Mouse (Mus musculus) thymus, postnatal 4 days (tissue): ENCODE data around the gene Pbxip1.
"Not testable (repeated sequence)": the region's sequence is repeated elsewhere in the genome, so short reads cannot be mapped to it uniquely, and the experiment has no call there.

ENCODE experiments used
- DNase-seq: peaks from one replicate; pipeline ENCODE4 v3.0.0; 2021

Pbxip1 gene

DNA sequence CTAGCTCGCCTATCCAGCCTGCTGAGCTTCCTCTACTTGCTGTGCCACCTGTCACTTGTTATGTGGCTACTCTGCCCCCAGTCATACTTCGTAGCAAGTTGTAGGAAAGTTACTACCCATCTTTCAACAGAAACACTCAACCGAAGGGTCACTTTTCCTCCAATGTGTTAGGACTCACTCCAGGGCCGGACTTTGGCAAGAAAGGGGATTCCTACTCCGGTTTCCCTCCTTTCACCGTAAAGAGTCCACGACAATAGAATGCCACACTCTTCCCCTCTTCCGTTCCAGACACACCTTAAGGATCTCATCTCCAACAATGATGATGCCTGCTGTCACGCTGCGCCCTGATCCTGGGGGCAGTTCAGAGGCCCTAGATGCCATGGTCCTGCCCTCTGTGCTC is 25.6 kb upstream of the Pbxip1 start:
- DNase-seq, result no peak

DNA sequence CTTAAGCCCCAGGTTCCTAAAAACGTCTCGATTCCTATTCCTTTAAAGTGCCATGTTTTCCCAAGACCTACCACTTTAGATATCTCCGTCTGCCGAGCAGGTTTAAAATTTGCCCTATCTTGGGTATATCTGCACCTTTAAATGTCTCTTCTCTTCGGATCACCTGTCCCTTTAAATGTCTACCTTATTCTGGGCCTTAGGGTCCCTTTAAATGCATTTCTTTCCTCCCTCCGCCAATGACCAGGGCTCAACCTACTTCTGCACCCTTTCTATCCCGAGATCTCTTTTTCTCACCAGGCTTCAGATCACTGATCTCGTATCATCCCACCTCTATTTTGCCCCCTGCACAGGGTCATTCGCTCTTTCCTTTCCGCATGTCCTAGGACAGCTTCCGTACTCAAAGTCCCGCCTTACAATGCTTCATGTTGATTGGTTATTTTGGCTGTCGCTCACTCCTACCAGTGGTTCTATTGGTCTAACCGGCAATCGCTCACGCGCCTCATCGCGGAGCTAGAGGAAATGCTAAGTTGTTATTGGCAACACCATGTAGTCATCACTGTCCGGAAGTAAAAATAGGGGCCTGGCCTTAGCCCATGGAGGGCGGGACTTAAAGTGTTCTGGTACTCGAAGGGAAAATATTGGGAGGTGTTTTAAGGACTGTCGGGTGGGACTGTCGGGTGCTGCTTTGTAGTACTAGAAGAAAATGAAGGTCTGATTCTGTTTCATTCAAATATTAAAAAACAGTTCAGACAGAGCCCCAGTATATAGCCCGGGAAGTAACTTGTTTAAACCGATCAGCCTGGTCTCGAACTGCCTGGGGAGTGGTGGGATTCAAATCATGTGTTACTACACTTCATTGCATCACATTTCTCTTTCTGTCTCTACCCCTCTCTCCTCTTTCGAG is 24.8 kb upstream of the Pbxip1 start, which contains the start of gene Flad1:
Flad1 (minus strand) TSS at position 381 of the 904 bp plus-strand sequence.
- peak; percentile 94 for DNase-seq

GRCm38 (mm10) chr3:89416158-89416557 is 20.3 kb upstream of the Pbxip1 start:
- no peak for DNase-seq

- no peak for DNase-seq
These were observed 19.4 kb upstream of the Pbxip1 start for GRCm38 (mm10) chr3:89417131-89417530.

DNA sequence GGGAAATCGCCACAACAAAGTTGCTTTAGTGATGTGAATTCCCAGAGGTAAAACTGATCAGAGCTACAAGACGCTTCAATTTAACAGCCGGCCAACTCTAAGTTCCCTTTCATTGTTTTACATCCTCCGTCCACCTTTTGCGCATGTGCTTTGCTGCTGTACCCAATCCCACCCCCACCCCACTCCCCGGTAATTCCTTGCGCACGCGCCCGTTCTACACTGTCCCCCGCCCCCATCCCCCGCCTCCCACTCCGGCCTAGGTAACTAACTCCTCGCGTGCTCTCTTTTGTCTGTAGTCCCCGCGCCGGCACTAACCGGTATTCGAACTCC is 18.7 kb upstream of the Pbxip1 start:
- no peak for DNase-seq

DNA sequence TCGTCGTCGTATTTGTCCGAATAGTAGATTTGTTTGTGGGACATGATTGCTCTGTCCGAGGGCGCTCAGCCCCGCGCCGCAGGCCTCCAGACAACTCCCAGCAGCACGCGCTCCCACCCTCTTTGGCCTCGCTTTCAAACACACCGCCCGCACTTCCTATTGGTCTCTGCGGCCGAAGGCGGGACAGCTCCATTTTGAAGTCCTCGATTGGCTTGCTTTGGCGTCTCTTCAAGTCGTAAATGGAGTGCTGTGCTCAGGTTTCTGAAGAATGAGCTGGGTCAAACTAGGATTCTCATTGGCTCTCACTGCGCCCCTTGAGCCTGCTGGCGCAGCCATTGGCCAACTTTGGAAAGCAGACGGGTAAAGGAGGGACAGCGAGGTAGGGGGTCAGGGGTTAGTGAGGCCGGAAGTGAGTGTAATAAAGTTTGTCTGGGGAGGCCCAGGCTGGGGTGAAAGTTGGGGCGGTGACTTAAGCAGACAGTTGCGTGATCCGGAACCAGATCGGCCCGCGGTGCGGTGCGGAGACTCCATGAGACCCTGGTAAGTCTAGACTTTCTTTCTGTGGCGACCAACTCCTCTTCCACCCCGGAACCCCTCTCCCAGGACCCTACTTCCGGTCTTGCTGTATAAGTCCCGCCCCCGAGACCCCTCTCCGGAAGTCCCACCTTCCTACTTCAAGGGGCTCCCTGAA is 18.2 kb upstream of the Pbxip1 start, which contains the start of the genes Cks1b and Shc1:
Cks1b (minus strand) TSS at position 214 of the 691 bp plus-strand sequence.
Shc1 (plus strand) TSS at position 274 of the 691 bp plus-strand sequence.
- peak; percentile 89 for DNase-seq

DNA sequence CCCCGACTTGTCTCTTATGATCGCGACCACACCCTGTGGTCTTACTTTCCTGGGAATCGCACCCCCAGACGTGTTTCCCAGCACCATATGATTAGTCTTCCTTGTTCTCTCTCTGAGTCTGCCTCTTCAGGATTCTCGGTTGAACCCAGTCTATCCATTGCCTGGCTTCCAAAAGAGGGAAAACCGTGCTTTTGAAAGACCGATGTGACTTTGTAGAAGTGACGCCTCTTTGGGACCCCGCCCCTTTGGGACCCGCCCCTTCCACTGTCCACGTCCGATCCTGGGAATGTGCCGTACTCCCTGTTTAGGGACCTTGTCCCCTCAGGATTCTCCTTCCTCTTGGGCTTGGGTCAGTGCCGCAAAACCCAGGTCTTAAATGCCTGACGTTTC is 17.6 kb upstream of the Pbxip1 start:
- DNase-seq, result peak; percentile 59

- no peak for DNase-seq
These were observed 16.9 kb upstream of the Pbxip1 start for GRCm38 (mm10) chr3:89419571-89419970.

DNA sequence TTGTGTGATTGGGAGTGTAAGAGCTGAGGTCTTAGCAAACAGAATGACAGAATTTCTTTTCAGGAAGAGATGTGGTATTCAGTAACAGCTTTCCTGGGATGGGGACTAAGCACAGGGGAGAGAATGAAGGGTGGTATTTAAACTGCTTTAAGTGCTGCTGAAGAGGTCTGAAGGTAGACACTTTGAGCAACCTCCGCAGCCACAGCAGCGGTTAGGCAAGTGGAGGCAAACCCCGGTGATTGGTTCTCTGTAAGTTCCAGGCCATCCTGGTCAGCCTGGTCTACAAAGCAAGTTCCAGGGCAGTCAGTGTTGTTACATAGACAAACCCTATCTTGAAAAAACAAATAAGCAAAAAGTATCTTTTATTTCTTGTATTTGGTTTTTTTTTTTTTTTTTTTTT is 16.5 kb upstream of the Pbxip1 start:
- DNase-seq, result no peak

DNA sequence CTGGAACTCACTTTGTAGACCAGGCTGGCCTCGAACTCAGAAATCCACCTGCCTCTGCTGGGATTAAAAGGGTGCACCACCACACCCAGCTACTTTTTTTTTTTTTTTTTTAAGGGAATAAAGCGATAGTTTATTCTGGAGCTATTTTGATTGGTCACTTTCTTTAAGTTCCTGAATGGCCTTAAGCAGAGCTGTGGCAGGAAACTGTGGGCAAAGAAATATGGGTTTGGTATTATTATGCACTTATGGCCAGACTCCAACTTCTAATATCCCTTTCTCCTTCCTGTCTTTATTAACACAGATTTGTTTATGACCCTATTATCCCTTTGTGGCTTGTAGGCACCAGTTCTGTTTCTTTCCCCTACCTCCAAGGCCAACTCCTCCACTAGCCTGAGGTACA is 16.1 kb upstream of the Pbxip1 start:
- DNase-seq, result no peak

GRCm38 (mm10) chr3:89421002-89421774 is 15.3 kb upstream of the Pbxip1 start:
- no peak for DNase-seq

DNA sequence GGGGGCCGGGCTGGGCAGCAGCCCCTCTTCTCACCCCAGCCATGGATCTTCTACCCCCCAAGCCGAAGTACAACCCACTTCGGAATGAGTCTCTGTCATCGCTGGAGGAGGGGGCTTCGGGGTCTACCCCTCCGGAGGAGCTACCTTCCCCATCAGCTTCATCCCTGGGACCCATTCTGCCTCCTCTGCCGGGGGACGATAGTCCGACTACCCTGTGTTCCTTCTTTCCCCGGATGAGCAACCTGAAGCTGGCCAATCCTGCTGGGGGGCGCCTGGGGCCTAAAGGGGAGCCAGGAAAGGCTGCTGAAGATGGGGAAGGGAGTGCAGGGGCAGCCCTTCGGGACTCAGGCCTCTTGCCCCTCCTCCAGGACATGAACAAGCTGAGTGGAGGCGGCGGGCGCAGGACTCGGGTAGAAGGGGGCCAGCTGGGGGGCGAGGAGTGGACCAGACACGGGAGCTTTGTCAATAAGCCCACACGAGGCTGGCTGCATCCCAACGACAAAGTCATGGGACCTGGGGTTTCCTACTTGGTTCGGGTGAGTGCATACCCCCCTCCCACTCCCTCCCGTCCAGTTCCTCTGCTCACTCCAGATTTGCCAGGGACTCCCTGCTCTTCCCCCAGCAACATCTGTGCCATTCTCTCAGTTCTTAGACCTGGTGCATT is 14.6 kb upstream of the Pbxip1 start:
- DNase-seq, result no peak

GRCm38 (mm10) chr3:89422556-89423205 is 13.8 kb upstream of the Pbxip1 start:
- DNase-seq, result no peak

- DNase-seq, result no peak
These were observed 11.9 kb upstream of the Pbxip1 start for GRCm38 (mm10) chr3:89424416-89425140.

DNA sequence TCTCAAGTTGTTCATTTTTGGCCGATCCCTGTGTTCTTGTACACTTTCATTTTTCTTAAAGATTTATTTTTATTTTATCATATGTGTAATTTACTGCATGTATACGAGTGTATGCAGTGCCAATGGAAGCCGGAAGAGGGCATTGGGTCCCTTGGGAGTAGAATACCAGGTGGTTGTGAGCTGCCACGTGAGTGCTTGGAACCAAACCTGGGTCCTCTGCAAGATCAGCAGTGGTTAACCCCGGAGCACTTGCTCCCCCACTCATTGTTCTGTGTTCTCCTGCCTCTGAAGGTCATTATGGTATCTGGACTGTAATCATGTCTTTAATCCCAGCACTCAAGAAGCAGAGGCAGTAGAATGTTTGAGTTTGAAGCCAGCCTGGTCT is 11.4 kb upstream of the Pbxip1 start:
- no peak for DNase-seq

GRCm38 (mm10) chr3:89425876-89426275 is 10.6 kb upstream of the Pbxip1 start:
- DNase-seq, result no peak

DNA sequence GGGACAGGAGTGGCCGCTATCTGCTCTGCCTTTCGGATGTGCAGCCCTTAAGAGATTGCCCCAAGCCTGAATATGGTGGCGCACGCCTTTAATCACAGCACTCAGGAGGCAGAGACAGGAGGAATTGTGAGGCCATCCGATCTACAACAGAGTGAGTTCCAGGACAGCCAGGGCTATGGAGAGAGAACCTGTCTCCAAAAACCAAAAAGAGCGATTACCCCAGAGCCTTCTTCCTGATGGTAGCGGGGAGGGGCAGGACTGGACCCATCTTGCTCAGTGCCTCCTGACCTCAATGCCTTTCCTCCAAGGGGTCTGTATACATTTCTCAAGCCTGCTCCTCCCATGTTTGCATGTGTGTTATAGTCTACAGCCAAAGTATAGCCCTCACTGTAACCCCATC is 7.5 kb upstream of the Pbxip1 start:
- not testable (repeated sequence) for DNase-seq

GRCm38 (mm10) chr3:89430171-89431159 is 6.0 kb upstream of the Pbxip1 start, which contains the start of gene Pygo2:
TSS of gene Pygo2 (plus strand) at chr3:89430214.
- DNase-seq, result peak; percentile 90

GRCm38 (mm10) chr3:89432606-89433005 is 3.9 kb upstream of the Pbxip1 start:
- no peak for DNase-seq

- no peak for DNase-seq
These were observed 2.0 kb upstream of the Pbxip1 start for GRCm38 (mm10) chr3:89434532-89434931.
